Mouse (Mus musculus) ES-E14 (cell line): ENCODE measurements at regions not wholly inside any gene's neighbourhood (a gene's known extent, or its start where the extent isn't known, plus 50 kb on each side); places are given as distances from the start of the nearest gene placed in this dataset.

Experiments
- CHD2 ChIP-seq: IDR thresholded peaks from 2 replicates; pipeline ENCODE4 v1.6.1; 2014; ENCODE audit warnings: mild to moderate bottlenecking, low read depth, low read length, inconsistent platforms
- HCFC1 ChIP-seq: IDR thresholded peaks from 2 replicates; pipeline ENCODE4 v1.6.1; 2012; ENCODE audit warnings: low read length, inconsistent platforms, borderline replicate concordance; ENCODE audit not compliant: insufficient read depth
- MAFK ChIP-seq: IDR thresholded peaks from 2 replicates; pipeline ENCODE4 v1.6.1; 2014; ENCODE audit warnings: mild to moderate bottlenecking, low read depth, low read length, inconsistent platforms; ENCODE audit not compliant: insufficient read depth
- ZC3H11A ChIP-seq: IDR thresholded peaks from 2 replicates; pipeline ENCODE4 v1.6.1; 2012; ENCODE audit warnings: low read depth, mild to moderate bottlenecking, inconsistent platforms, low read length, borderline replicate concordance
- ZNF384 ChIP-seq: IDR thresholded peaks from 2 replicates; pipeline ENCODE4 v1.6.1; 2012; ENCODE audit warnings: low read depth, low read length, inconsistent platforms

DNA sequence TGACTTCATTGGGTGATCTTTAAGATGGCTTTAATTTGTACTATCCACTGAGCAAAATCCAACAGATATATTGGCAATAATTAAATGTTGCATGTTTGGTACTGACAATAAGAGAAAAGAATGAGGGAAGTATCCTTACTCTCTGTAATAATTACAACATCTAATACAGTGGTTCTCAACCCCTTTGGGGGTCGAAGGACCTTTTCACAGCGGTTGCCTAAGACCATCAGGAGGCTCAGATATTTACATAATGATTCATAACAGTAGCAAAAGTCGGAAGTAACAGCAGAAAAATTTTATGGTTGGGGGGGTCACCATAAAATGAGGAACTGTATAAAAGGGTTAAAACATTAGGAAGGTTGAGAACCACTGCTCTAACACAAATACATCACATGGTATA, 287.3 kb upstream of the Nfia start:
- no peak for TF ChIP-seq ZNF384
- no peak for TF ChIP-seq ZC3H11A
- no peak for TF ChIP-seq CHD2
- TF ChIP-seq MAFK, result no peak
- TF ChIP-seq HCFC1, result no peak
